Mouse (Mus musculus) liver, embryonic 16.5 days (tissue): Measurements from ENCODE around the gene Lsamp. TPM values are rescaled to one million over a fixed set of nuclear protein-coding genes. Genes with fewer than 3 reads are reported as not detected.

Experiments
- ATAC-seq: fragments of 200-750 bp; cut with Nextera tagmentation; 2 replicates; pipeline ENCODE4 v1.8.0; 2017; ENCODE audit warnings: low read depth, mild to moderate bottlenecking, moderate number of reproducible peaks, moderate library complexity
- H3K27ac ChIP-seq: fragments of 300-500 bp; sonication (generic); 2 replicates; pipeline ENCODE4 v1.5.1; 2014; ENCODE audit warnings: mild to moderate bottlenecking, low read length
- H3K27me3 ChIP-seq: fragments of 300-500 bp; sonication (generic); 2 replicates; pipeline ENCODE4 v1.6.1; 2014; ENCODE audit warnings: low read depth, low read length, mixed read lengths; ENCODE audit not compliant: control insufficient read depth, insufficient read depth
- H3K36me3 ChIP-seq: fragments of 300-500 bp; sonication (generic); 2 replicates; pipeline ENCODE4 v1.6.1; 2014; ENCODE audit warnings: mild to moderate bottlenecking; ENCODE audit not compliant: control insufficient read depth, insufficient read depth
- H3K4me1 ChIP-seq: fragments of 300-500 bp; sonication (generic); 2 replicates; pipeline ENCODE4 v1.6.1; 2014; ENCODE audit warnings: low read depth, low read length, mixed read lengths; ENCODE audit not compliant: control insufficient read depth
- H3K4me2 ChIP-seq: fragments of 300-500 bp; sonication (generic); 2 replicates; pipeline ENCODE4 v1.6.1; 2014; ENCODE audit warnings: low read depth, low read length, mixed read lengths
- H3K4me3 ChIP-seq: fragments of 300-500 bp; sonication (generic); 2 replicates; pipeline ENCODE4 v1.5.1; 2014; ENCODE audit warnings: low read depth, mild to moderate bottlenecking, low read length
- H3K9ac ChIP-seq: fragments of 300-500 bp; sonication (generic); 2 replicates; pipeline ENCODE4 v1.6.1; 2014; ENCODE audit warnings: low read depth, low read length
- H3K9me3 ChIP-seq: fragments of 300-500 bp; sonication (generic); replicated peaks from 2 replicates; pipeline ENCODE4 v1.6.1; 2016; ENCODE audit warnings: low read length; ENCODE audit not compliant: control insufficient read depth
- WGBS: fragments of 180-500 bp; shearing (Covaris S2); extraction: QIAGEN DNeasy Blood & Tissue Kit; methylation state at CpG from one replicate; pipeline ENCODE4 v1.1.7; 2014; ENCODE audit not compliant: insufficient replicate concordance; 5-methylcytosine and 5-hydroxymethylcytosine counted together
- polyA plus RNA-seq: library from polyadenylated mRNA; unstranded; fragments of >200 nt; fragmentation: Nextera tagmentation; extraction: Ambion mirVana; gene quantifications from 2 replicates; pipeline ENCODE4 v1.2.1, GENCODE M21; 2015

Lsamp gene
- polyA plus RNA-seq, 1 experiment from 2014 or later = 0.15 TPM

- no peak overlapping the region for H3K4me2 ChIP-seq
- ATAC-seq = no peak
- no peaks in the 10 kb centered on the region for H3K9me3 ChIP-seq
- H3K27ac ChIP-seq = no peak overlapping the region
- H3K9ac ChIP-seq = no peak overlapping the region
- 39% methylated on average over 1 of the region's 1 CpGs for WGBS
- no peaks in the 10 kb centered on the region for H3K36me3 ChIP-seq
- H3K27me3 ChIP-seq = no peaks in the 10 kb centered on the region
- no peak overlapping the region for H3K4me3 ChIP-seq
- H3K4me1 ChIP-seq = no peaks in the 10 kb centered on the region
These were observed 52.6 kb downstream of the Lsamp start for GRCm38 (mm10) chr16:40036719-40037118.

- Histone ChIP-seq H3K9ac (no peak overlapping the region), H3K4me2 (no peak overlapping the region), H3K9me3 (no peaks in the 10 kb centered on the region), H3K4me1 (no peaks in the 10 kb centered on the region), H3K4me3 (no peak overlapping the region), H3K27ac (no peak overlapping the region), H3K27me3 (no peaks in the 10 kb centered on the region), H3K36me3 (no peaks in the 10 kb centered on the region)
- ATAC-seq = no peak
- 79% methylated on average over 2 of the region's 2 CpGs for WGBS
These were observed 75.4 kb downstream of the Lsamp start for GRCm38 (mm10) chr16:40059546-40059945.

DNA sequence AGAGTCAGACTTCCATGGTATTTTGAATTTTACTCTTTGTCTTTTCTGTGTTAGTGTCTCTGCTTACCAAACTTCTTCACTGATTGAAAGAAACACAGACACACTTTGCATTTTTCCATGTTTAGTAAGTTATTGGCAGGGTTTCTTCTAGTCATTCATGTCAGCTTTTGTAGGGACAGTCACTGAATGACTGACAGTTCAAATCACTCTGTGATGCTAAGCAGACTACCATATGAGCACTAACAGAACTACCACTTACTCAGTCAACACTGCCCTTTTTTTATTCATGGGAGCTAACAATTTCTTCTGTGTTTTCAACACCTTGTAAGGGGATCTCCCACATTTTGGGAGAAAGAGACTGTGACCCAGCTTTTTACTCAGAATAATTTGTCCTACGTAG lies 75.8 kb downstream of the Lsamp start:
- WGBS = 37% methylated on average over 1 of the region's 1 CpGs
- Histone ChIP-seq H3K27ac (no peak overlapping the region), H3K27me3 (no peaks in the 10 kb centered on the region), H3K4me1 (no peaks in the 10 kb centered on the region), H3K9me3 (no peaks in the 10 kb centered on the region), H3K9ac (no peak overlapping the region), H3K36me3 (no peaks in the 10 kb centered on the region), H3K4me2 (no peak overlapping the region), H3K4me3 (no peak overlapping the region)
- ATAC-seq = no peak

DNA sequence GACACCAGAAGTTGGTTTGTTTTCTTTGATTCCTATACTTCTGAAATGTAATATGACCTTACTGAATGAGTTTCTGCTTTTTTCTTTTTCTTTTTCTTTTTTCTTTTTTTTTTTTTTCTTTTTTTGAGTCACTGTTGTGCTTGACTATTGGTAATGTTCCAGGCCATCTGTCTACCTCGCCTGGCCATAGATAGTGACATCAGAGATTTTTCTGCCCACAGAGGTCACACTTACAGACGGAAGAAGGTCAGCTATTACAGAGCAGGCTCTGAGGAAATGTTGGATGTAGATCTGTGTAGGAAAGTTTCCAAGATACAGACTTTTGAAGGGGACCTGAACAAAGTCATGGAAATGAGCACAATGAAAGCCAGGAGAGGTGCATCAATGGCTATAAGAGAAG lies 76.3 kb downstream of the Lsamp start:
- WGBS = 39% methylated on average over 2 of the region's 2 CpGs
- Histone ChIP-seq H3K4me3 (no peak overlapping the region), H3K4me1 (no peaks in the 10 kb centered on the region), H3K27ac (no peak overlapping the region), H3K36me3 (no peaks in the 10 kb centered on the region), H3K27me3 (no peaks in the 10 kb centered on the region), H3K9me3 (no peaks in the 10 kb centered on the region), H3K4me2 (no peak overlapping the region), H3K9ac (no peak overlapping the region)
- no peak for ATAC-seq

DNA sequence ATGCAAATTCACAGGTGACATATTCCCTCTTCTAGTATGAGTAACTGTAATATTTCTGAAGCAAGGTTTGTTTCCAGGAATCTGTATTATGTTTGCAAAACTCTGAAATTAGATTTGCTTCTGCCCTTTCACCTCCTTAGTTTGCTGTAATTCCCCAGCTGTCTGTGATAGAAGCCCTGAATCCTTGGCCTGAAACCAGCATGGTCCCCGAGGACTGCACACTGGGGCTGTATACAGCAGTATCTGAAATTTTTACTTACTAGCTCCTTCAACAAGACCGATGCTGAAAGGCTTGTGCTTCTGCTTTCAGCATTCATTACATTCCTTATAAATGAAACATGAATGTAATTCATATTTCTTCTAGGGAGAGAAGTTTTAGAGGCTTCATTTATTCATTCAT lies 91.4 kb downstream of the Lsamp start:
- ATAC-seq = no peak
- WGBS = 40% methylated on average over 2 of the region's 2 CpGs
- no peak overlapping the region for H3K4me2 ChIP-seq
- H3K27ac ChIP-seq = no peak overlapping the region
- no peaks in the 10 kb centered on the region for H3K36me3 ChIP-seq
- no peaks in the 10 kb centered on the region for H3K4me1 ChIP-seq
- no peak overlapping the region for H3K4me3 ChIP-seq
- H3K9me3 ChIP-seq = no peaks in the 10 kb centered on the region
- no peak overlapping the region for H3K9ac ChIP-seq
- H3K27me3 ChIP-seq = no peaks in the 10 kb centered on the region

DNA sequence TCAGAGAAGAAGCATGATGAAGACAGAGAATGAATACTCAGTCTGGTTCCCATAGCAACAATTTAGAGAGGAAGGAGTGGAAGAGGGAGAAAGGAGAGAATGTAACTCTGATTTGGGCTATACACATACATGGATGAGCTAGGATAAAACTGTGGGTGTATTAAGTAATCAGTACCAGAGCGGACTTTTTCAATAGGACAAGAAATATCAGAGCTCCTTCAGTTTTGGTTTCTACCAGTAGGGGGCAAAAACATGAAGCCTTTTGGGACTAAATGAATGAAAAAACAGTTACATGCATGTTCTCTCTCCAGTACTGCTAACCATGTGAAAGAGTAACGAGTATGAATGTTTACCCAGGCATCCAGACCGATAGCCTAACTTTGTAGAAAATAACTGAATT lies 96.1 kb downstream of the Lsamp start:
- H3K9ac ChIP-seq = no peak overlapping the region
- no peaks in the 10 kb centered on the region for H3K4me1 ChIP-seq
- H3K27me3 ChIP-seq = no peaks in the 10 kb centered on the region
- ATAC-seq = no peak
- WGBS = 54% methylated on average over 3 of the region's 3 CpGs
- H3K27ac ChIP-seq = no peak overlapping the region
- no peaks in the 10 kb centered on the region for H3K9me3 ChIP-seq
- H3K36me3 ChIP-seq = no peaks in the 10 kb centered on the region
- H3K4me3 ChIP-seq = no peak overlapping the region
- no peak overlapping the region for H3K4me2 ChIP-seq

- no peak for ATAC-seq
- Histone ChIP-seq H3K4me2 (no peak overlapping the region), H3K4me1 (no peaks in the 10 kb centered on the region), H3K36me3 (no peaks in the 10 kb centered on the region), H3K27ac (no peak overlapping the region), H3K9ac (no peak overlapping the region), H3K4me3 (no peak overlapping the region), H3K27me3 (no peaks in the 10 kb centered on the region), H3K9me3 (no peaks in the 10 kb centered on the region)
- 50% methylated on average over 4 of the region's 4 CpGs for WGBS
These were observed 120.2 kb downstream of the Lsamp start for GRCm38 (mm10) chr16:40104329-40104728.

GRCm38 (mm10) chr16:40182918-40183317 lies 198.8 kb downstream of the Lsamp start:
- Histone ChIP-seq H3K4me3 (no peak overlapping the region), H3K4me2 (no peak overlapping the region), H3K9me3 (no peaks in the 10 kb centered on the region), H3K27me3 (no peaks in the 10 kb centered on the region), H3K4me1 (no peaks in the 10 kb centered on the region), H3K9ac (no peak overlapping the region), H3K27ac (no peak overlapping the region), H3K36me3 (no peaks in the 10 kb centered on the region)
- no peak for ATAC-seq
- WGBS = 62% methylated on average over 1 of the region's 1 CpGs

GRCm38 (mm10) chr16:40187987-40188590 lies 203.9 kb downstream of the Lsamp start:
- Histone ChIP-seq H3K4me3 (no peak overlapping the region), H3K27ac (no peak overlapping the region), H3K27me3 (no peaks in the 10 kb centered on the region), H3K4me2 (no peak overlapping the region), H3K9ac (no peak overlapping the region), H3K9me3 (no peaks in the 10 kb centered on the region), H3K36me3 (no peaks in the 10 kb centered on the region), H3K4me1 (no peaks in the 10 kb centered on the region)
- ATAC-seq = no peak
- 57% methylated on average over 4 of the region's 4 CpGs for WGBS
